Mouse (Mus musculus) heart, adult 2 months (tissue): Measurements from ENCODE around the gene Mcrip1. TPM values are rescaled to one million over a fixed set of nuclear protein-coding genes. Genes with fewer than 3 reads are reported as not detected.

Source experiments
- DNase-seq, 2 experiments: peaks; one replicate each; pipeline ENCODE4 v3.0.0; 2021
- H3K27ac ChIP-seq: fragments of 200-600 bp; 2 replicates; pipeline ENCODE4 v1.8.1; 2022
- H3K27me3 ChIP-seq: fragments of 200-500 bp; 2 replicates; pipeline ENCODE4 v1.6.1; 2012; ENCODE audit warnings: mild to moderate bottlenecking, low read length, inconsistent platforms, mixed read lengths; ENCODE audit not compliant: control insufficient read depth, insufficient read depth
- H3K36me3 ChIP-seq: fragments of 200-500 bp; 2 replicates; pipeline ENCODE4 v1.6.1; 2012; ENCODE audit warnings: low read length, inconsistent platforms; ENCODE audit not compliant: control insufficient read depth, insufficient read depth
- H3K4me1 ChIP-seq: fragments of 200-500 bp; 2 replicates; pipeline ENCODE4 v1.6.1; 2011; ENCODE audit warnings: low read length; ENCODE audit not compliant: control insufficient read depth, insufficient read depth
- H3K4me3 ChIP-seq: fragments of 200-600 bp; 2 replicates; pipeline ENCODE4 v1.8.1; 2022
- H3K79me2 ChIP-seq: fragments of 200-500 bp; replicated peaks from 2 replicates; pipeline ENCODE4 v1.6.1; 2012; ENCODE audit warnings: mild to moderate bottlenecking, inconsistent platforms, low read length, moderate library complexity, mixed read lengths; ENCODE audit not compliant: control insufficient read depth, insufficient read depth
- H3K9ac ChIP-seq: fragments of 200-500 bp; 2 replicates; pipeline ENCODE4 v1.6.1; 2012; ENCODE audit warnings: low read depth, mild to moderate bottlenecking, control low read depth, inconsistent platforms, low read length, mixed read lengths
- CTCF ChIP-seq: fragments of 200-600 bp; IDR thresholded peaks from 2 replicates; pipeline ENCODE4 v1.8.1; 2022; ENCODE audit warnings: antibody characterized with exemption, mild to moderate bottlenecking, moderate library complexity
- EP300 ChIP-seq: fragments of 200-500 bp; IDR thresholded peaks from 2 replicates; pipeline ENCODE4 v1.6.1; 2011; ENCODE audit warnings: low read depth, low read length, control low read depth; ENCODE audit not compliant: insufficient read depth
- POLR2A ChIP-seq: fragments of 200-500 bp; IDR thresholded peaks from 2 replicates; pipeline ENCODE4 v1.6.1; 2011; ENCODE audit warnings: mild to moderate bottlenecking, low read depth, low read length, control low read depth; ENCODE audit not compliant: insufficient read depth
- WGBS: fragments of 180-500 bp; shearing (Covaris S2); methylation state at CpG from one replicate; pipeline ENCODE4 v1.1.7; 2018; 5-methylcytosine and 5-hydroxymethylcytosine counted together
- intact Hi-C: fragments of 180-260 bp; cut with DNase I; formaldehyde crosslinking; loops from one replicate; pipeline ENCODE4 v1.15.1; 2025
- polyA plus RNA-seq: library from polyadenylated mRNA; depleted of rRNA; stranded (reverse); fragments of >200 nt; gene quantifications from 2 replicates; pipeline ENCODE4 v1.2.3, GENCODE M21; 2012
- total RNA-seq, 2 experiments: library from RNA; stranded (reverse); gene quantifications; 2 replicates each; pipeline ENCODE4 v1.2.3; 2021

Mcrip1 gene
- total and polyA plus RNA-seq, 3 experiments = 38.5 to 84.9 (median 43.9) TPM

GRCm38 (mm10) chr11:120550810-120551440, 1.4 kb upstream of the Mcrip1 start, which contains the start of gene Ppp1r27:
Gene Ppp1r27 (minus strand): TSS chr11:120551132.
- H3K36me3 ChIP-seq = no peaks in the 10 kb centered on the region

GRCm38 (mm10) chr11:120549986-120550809, 671 bp upstream of the Mcrip1 start:
- peak overlapping the region; percentile 96 for H3K4me3 ChIP-seq
- peak overlapping the region; percentile 79 for H3K9ac ChIP-seq
- no peak for DNase-seq
- 73% methylated on average over 11 of the region's 11 CpGs for WGBS
- TF ChIP-seq POLR2A (no peak), EP300 (no peak), CTCF (no peak)
- H3K36me3 ChIP-seq = no peaks in the 10 kb centered on the region
- no peaks in the 10 kb centered on the region for H3K27me3 ChIP-seq
- H3K79me2 ChIP-seq = no peaks in the 10 kb centered on the region
- H3K27ac ChIP-seq = peak overlapping the region; percentile 93
- intact Hi-C loops = loop anchor here (2.0 to 5.0 kb wide), 3 partner anchors 21 to 32 kb away; partner anchors contain the start of gene Arhgdia
- peaks cover 10% of the 10 kb centered on the region for H3K4me1 ChIP-seq

More at GRCm38 (mm10) chr11:120550810-120551440, 1.4 kb upstream of the Mcrip1 start, which contains the start of gene Ppp1r27:
- Histone ChIP-seq H3K4me1 (peaks cover 14% of the 10 kb centered on the region), H3K79me2 (no peaks in the 10 kb centered on the region), H3K4me3 (peak within 1 kb of the TSS; percentile 96), H3K9ac (peak within 1 kb of the TSS; percentile 79), H3K27me3 (no peaks in the 10 kb centered on the region), H3K27ac (peak within 1 kb of the TSS; percentile 93)
- TF ChIP-seq EP300 = no peak
- no peak for TF ChIP-seq CTCF
- TF ChIP-seq POLR2A = no peak
- intact Hi-C loops = no loop called here
- DNase-seq = no peak
- WGBS = 92% methylated on average over 28 of the region's 28 CpGs

DNA sequence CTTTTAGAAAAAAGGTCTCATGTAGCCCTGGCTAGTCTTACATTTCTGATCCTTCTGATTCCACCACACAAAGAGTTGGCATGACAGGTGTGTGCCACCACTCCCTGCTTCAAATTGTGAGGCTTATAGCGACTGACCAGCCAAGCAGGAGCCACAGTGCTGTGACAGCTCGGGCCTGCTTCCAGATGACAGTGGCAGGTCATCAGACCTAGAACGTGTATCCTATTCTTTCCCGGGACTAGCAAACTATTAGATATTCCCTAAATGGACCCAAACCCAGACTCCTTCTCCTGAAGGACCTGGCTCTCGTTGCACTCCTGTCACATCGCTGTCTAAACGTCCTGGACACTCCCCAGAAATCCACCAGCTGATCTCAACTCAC, 750 bp downstream of the Mcrip1 start:
- Histone ChIP-seq H3K27ac (peak overlapping the region; percentile 93), H3K9ac (peak overlapping the region; percentile 95), H3K79me2 (no peaks in the 10 kb centered on the region), H3K36me3 (no peaks in the 10 kb centered on the region), H3K27me3 (no peaks in the 10 kb centered on the region), H3K4me1 (peaks cover 8% of the 10 kb centered on the region), H3K4me3 (peak overlapping the region; percentile 96)
- DNase-seq = no peak
- intact Hi-C loops = loop anchor here (2.0 to 5.0 kb wide), 3 partner anchors 22 to 34 kb away; partner anchors contain the start of gene Arhgdia
- WGBS = 2% methylated on average over 7 of the region's 7 CpGs
- no peak for TF ChIP-seq POLR2A
- no peak for TF ChIP-seq EP300
- TF ChIP-seq CTCF = no peak

GRCm38 (mm10) chr11:120548214-120548613, 1.3 kb downstream of the Mcrip1 start:
- Histone ChIP-seq H3K27me3 (no peaks in the 10 kb centered on the region), H3K4me1 (peaks cover 8% of the 10 kb centered on the region), H3K36me3 (no peaks in the 10 kb centered on the region), H3K4me3 (peak overlapping the region; percentile 96; the same call in 1 of the 2 replicates), H3K9ac (peak overlapping the region; percentile 95; the same call in 1 of the 2 replicates), H3K27ac (peak overlapping the region; percentile 93; the same call in 1 of the 2 replicates), H3K79me2 (no peaks in the 10 kb centered on the region)
- intact Hi-C loops = loop anchor here (2.0 to 5.0 kb wide), 3 partner anchors 23 to 34 kb away; partner anchors contain the start of gene Arhgdia
- no peak for DNase-seq
- TF ChIP-seq EP300 (no peak), POLR2A (0 out of 2 replicates have a peak, but pooled peaks have one; percentile 11)
- 55% methylated on average over 3 of the region's 3 CpGs for WGBS

- TF ChIP-seq POLR2A (no peak), CTCF (peak; percentile 25; the same call in 1 of the 2 replicates)
- intact Hi-C loops = loop anchor here (5.0 kb wide), 1 partner anchor 35 kb away; the partner anchor contains the start of gene Arhgdia
- Histone ChIP-seq H3K4me3 (no peak overlapping the region), H3K4me1 (peaks cover 10% of the 10 kb centered on the region), H3K27ac (no peak overlapping the region), H3K27me3 (no peaks in the 10 kb centered on the region), H3K36me3 (peaks cover 2% of the 10 kb centered on the region; the same call in 1 of the 2 replicates), H3K9ac (no peak overlapping the region), H3K79me2 (no peaks in the 10 kb centered on the region)
- WGBS = 41% methylated on average over 2 of the region's 2 CpGs
- no peak for DNase-seq
Measured at GRCm38 (mm10) chr11:120547469-120547868, 2.1 kb downstream of the Mcrip1 start.
